Mouse (Mus musculus): ENCODE measurements at regions not wholly inside any gene's neighbourhood (a gene's known extent, or its start where the extent isn't known, plus 50 kb on each side); places are given as distances from the start of the nearest gene placed in this dataset.

DNA sequence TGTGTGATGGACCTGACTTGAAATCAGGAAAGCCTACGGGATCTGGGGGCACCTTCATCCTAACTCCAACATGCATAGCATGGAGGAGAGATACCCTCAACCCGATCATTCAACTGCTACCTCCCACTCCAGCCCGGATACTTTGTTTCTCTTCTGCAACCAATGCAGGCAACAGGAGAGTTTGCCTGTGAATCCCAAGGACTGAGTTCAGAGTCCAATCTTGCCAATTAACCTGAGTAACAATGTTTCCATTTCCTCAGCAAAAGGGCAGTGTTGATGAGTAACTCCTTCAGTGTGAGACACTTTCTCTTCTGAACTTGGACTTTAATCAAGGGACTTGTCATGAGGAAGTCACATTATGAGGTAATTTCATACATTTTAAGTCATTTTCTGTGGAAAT, 129.1 kb upstream of the Gdf10 start:
- no peak for DNase-seq (ENCODE audit: extremely low spot score, low read depth, low spot score)

DNA sequence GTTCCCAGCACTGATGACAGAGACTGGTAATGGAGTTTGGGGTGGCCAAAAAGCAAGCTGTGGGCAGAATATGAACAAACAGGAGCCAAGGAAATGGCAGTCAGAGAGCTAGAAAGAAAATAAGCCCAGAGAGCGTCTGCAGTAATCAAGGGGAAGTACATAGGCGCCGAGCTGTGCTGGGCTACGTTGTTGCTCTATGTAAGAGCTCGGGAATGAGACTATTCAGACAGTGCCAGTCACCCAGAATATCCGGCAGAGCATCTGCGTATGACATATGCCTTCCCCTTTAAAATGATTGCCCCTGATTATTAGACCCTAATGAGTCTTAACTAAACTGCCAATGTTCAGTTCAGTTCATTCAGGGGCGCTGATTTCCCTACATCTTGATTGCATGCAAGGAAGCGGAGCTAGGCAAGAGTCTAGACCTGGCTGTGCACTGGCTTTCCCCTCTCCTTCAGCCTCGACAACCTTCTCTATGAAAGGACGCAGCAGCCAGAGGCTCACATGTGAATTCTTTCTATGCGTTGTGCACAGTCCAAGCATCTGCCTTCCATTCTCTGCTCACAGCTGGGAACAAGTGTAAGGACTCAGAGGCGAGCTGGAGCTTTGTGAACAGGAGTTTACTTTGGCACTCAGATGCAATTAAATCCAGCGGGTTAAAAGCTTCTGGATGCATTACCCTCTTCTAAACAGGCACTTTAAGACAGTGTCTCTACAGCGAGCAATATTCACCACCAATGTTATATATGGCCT, 125.7 kb upstream of the Gdf10 start:
- peak; percentile 41 for DNase-seq (ENCODE audit: extremely low spot score, low read depth, low spot score)

DNA sequence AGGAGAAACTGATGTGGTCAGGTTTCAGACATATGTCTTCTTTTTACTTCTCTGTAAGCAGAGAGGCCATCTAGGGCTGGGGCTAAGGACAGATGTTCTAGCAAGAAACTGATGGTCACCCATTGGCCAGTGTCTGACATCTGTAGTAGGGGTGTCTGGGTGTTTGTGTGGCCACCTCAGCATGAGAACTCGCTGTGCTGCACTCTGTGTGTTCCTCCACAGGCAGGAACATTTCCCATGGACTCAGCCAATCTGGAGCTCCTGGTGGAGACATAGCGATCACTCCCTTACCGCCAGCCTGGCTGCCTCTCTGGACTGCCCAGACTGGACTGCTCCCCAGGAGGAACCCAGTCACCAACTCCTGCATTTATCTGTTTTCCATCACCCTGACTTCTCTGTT, 119.1 kb upstream of the Gdf10 start:
- no peak for DNase-seq (ENCODE audit: extremely low spot score, low read depth, low spot score)

DNA sequence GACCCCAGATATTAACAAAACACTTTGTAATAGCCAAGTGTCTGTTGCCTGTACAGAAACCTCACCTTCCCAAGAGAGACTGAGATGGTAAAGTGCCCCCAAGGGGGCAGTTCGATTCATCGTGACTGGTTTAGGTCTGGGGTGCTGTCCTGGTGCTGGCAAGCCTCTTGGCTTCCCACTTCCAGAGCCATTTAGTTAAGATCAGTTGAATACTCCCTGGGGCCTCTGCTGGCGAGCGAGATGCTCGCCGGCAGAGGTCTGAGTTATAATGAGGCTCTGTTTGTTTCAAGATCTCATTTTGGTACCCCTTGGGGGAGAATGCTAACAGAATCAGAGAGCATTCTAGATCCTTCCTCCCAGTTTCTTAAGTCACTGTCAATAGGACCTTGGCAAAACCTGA, 118.7 kb upstream of the Gdf10 start:
- no peak for DNase-seq (ENCODE audit: extremely low spot score, low read depth, low spot score)

GRCm38 (mm10) chr14:33807196-33807595, 116.2 kb upstream of the Gdf10 start:
- no peak for DNase-seq (ENCODE audit: extremely low spot score, low read depth, low spot score)

- no peak for DNase-seq (ENCODE audit: extremely low spot score, low read depth, low spot score)
These were observed 114.7 kb upstream of the Gdf10 start for GRCm38 (mm10) chr14:33808593-33809265.

DNA sequence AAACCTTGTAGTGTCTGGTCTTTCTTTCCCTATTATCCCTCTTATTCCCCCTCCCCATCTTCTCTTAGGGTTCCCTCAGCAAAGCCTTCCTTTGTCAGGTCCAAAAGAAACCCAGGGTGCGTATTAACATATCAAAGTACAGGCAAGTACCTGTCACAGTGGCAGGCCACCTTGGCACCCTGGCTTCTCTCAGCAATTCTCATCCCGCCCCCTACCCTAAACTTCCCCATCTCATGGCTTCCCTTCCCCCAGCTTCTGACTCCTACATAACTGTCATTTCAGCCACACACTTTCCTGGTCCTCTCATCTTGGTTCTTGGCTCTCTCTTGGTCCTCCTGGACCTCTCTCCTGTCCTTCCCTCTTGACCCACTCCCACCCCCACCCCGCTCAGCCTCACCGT, 112.8 kb upstream of the Gdf10 start:
- no peak for DNase-seq (ENCODE audit: extremely low spot score, low read depth, low spot score)

GRCm38 (mm10) chr14:33811241-33811640, 112.1 kb upstream of the Gdf10 start:
- no peak for DNase-seq (ENCODE audit: extremely low spot score, low read depth, low spot score)

- no peak for DNase-seq (ENCODE audit: extremely low spot score, low read depth, low spot score)
These were observed 111.1 kb upstream of the Gdf10 start for GRCm38 (mm10) chr14:33812266-33812665.

- DNase-seq (ENCODE audit: extremely low spot score, low read depth, low spot score) = no peak
These were observed 110.6 kb upstream of the Gdf10 start for GRCm38 (mm10) chr14:33812772-33813171.

GRCm38 (mm10) chr14:33813274-33813673, 110.1 kb upstream of the Gdf10 start:
- DNase-seq (ENCODE audit: extremely low spot score, low read depth, low spot score) = no peak

DNA sequence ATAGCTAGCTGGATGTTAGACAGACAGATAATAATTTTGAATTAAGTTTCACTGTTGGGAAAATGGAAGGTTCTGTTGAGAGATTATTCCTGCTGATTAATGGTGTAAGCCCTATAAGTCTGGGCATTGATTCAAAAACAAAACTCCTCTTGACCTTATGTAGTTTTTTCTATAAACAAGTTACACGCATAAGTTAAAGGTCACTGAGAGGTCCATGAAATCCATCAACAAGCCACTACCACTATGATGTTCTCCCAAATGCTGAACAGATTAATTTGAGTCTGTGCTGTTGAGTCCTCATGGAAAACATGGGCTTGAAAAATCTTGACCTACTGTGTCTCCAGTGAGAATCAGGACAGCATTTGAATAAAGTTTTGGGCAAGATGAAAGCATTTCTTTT, 109.3 kb upstream of the Gdf10 start:
- DNase-seq (ENCODE audit: extremely low spot score, low read depth, low spot score) = no peak

- no peak for DNase-seq (ENCODE audit: extremely low spot score, low read depth, low spot score)
These were observed 108.8 kb upstream of the Gdf10 start for GRCm38 (mm10) chr14:33814599-33814998.

DNA sequence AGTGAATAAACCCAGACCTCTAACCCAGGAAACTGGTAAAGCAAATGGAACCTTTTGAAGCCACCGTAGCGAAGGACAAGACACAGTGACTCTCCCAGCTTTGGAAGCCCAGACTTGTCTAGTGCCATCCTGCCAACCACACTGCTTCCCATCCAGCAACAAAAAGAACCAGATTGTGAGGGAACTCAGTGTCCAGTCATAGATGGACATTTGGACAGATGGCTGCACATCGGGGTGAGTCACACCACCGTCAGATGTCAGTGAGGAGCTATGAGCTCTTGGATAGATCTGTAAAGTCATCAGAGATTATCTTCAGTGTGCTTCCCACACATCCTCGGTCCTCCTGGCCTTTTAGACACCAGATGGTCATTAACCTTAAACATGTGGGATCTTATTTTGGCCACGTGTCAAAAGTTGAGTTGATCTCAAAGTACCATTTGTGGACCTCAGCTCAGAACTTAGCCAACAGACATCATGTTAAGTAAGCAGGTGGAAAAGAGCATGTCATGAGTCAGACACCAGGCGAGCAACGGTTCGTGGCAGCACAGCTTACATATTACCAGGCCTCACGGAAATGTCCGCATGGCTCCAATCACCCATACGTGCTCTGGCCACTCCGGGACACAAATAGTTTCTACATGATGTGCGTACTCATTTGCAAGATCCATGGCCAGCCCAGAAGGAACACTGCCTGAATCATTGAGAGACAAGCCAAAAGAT, 102.7 kb upstream of the Gdf10 start:
- DNase-seq (ENCODE audit: extremely low spot score, low read depth, low spot score) = no peak

DNA sequence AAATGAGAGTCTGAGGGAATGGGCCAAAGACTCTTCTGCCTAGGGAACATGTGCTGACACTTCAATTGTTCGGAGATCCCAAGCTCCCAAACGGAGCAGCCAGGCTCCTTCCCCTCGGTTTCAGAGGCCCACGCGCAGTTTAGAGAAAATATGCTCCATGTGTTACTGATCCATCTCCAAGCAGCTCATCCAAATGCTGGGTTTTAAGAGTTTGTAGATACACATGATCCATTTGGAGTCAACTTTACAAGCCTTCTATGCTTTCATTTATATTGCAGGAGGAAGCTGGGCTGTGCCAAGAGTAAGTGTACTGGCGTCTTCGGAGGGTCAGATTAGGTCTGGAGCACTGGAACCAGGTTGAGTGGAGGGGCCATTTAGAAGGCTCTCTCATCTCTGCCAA, 102.0 kb upstream of the Gdf10 start:
- no peak for DNase-seq (ENCODE audit: extremely low spot score, low read depth, low spot score)

DNA sequence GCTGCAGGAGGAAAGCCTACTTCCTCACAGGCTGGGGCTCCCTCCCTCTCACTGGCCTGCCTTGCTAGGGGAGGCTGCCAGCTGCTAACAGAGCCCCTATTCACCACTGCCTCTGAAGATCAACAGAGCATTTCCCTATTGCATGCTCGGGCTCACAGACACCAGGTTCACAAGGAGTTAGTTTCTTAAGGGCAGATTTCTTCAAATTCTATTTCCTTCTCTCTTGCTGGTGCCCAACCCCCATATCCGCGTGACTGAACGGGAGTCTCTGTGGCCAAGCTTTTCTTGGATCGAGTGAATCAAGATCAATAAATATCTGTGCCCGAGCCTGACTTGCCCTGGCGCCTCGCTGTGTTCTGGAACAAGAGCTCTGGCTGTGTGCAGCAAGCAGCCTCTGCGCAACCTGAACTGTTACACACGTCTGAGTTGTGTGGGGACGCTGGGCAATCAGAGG, 98.9 kb upstream of the Gdf10 start:
- no peak for DNase-seq (ENCODE audit: extremely low spot score, low read depth, low spot score)

DNA sequence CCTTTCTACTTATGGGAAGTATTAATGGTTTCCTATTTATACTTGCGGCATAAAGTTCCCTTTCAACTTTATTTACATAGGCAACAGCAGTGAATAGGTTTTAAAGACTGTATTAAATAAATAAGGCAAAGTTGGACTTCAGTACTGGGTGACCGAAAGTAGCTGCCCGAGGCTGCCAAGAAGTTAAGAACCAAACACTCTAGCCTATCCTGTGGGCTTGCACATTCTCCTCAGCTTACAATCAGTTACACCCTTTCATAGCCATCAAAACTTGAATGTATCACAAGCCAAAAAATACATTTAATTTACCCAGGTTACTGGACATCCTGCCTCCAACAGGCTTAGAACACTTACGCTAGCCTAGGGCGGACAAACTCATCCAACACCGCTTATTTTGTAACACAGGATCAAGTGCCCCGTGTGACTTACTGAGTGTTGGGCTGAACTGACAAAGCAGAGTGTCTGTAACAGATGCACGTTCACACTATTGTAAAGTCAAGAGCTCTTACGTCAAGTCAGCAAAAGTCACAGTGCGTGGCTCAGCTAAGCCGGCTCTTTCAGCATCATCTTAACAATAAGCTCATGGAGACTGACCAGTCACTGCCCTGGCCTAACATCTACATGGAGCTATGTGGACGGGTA, 97.3 kb upstream of the Gdf10 start:
- DNase-seq (ENCODE audit: extremely low spot score, low read depth, low spot score) = no peak

GRCm38 (mm10) chr14:33832650-33833319, 90.6 kb upstream of the Gdf10 start:
- no peak for DNase-seq (ENCODE audit: extremely low spot score, low read depth, low spot score)

- DNase-seq (ENCODE audit: extremely low spot score, low read depth, low spot score) = no peak
These were observed 87.0 kb upstream of the Gdf10 start for GRCm38 (mm10) chr14:33836341-33836740.

- DNase-seq (ENCODE audit: extremely low spot score, low read depth, low spot score) = no peak
These were observed 81.6 kb upstream of the Gdf10 start for GRCm38 (mm10) chr14:33841821-33842220.

DNA sequence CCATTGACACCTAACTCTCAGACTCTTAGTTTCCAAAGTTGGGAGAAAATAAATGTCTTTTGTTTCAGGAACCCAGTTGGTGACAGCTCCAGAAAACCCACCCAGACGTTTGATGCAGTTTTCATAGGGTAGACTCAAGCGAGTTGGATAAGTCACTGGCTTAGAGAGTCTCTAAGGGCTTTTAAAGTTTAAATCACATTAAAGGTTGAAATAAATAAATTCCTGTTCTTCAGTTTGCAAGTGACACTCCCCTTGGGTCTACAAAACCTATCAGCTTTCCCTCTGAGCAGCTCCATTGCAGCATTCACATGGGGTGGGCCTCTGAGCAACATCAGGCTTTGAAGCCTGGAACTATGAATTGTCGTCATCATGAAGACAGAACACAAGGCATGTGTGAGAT, 69.9 kb upstream of the Gdf10 start:
- DNase-seq (ENCODE audit: extremely low spot score, low read depth, low spot score) = no peak
